ENCODE assay signal across 8 mouse cellular contexts in genomic region chr2:119035397-119035745, GRCm38 (mm10). TPM values are rescaled to one million over a fixed set of nuclear protein-coding genes. Genes with fewer than 3 reads are reported as not detected.
DNase-seq lines count a peak whose midpoint lies in the region; ATAC-seq and TF ChIP-seq lines count a peak whose summit lies in the region.

No protein-coding gene starts in this region.

- DNase-seq in heart, postnatal 14 days: no peak
- no peak for DNase-seq in MEL (ENCODE audit: low read depth, low spot score)
- no peak for DNase-seq in midbrain, embryonic 11.5 days (ENCODE audit: low spot score, missing footprints)
- no peak for DNase-seq in layer of hippocampus, postnatal 10 days (ENCODE audit: low spot score in 2 of 2)
- DNase-seq in right cerebral cortex, postnatal 25 days: no peak

- TF ChIP-seq RAD21 in MEL (IDR thresholded peaks at IDR 0.05; ENCODE audit: low read depth, low read length): no peak

- H3K27ac ChIP-seq in heart, embryonic 12.5 days (ENCODE audit: poor library complexity, severe bottlenecking): peak overlapping the region; percentile 96
- no peak overlapping the region for H3K27ac ChIP-seq in MEL (ENCODE audit: control insufficient read depth, low read depth, low read length)
- H3K27ac ChIP-seq in hindbrain, embryonic 13.5 days: peak overlapping the region; percentile 94
- H3K27ac ChIP-seq in midbrain, embryonic 11.5 days (ENCODE audit: low read depth, low read length): peak overlapping the region; percentile 86

- WGBS in heart, embryonic 12.5 days: 9% methylated on average over 7 of the region's 7 CpGs
- WGBS in hindbrain, embryonic 13.5 days: 8% methylated on average over 7 of the region's 7 CpGs
- 10% methylated on average over 7 of the region's 7 CpGs for WGBS in midbrain, embryonic 11.5 days

- H3K27me3 ChIP-seq in heart, embryonic 12.5 days (replicated peaks): no peaks in the 10 kb centered on the region
- no peaks in the 10 kb centered on the region for H3K27me3 ChIP-seq in MEL (ENCODE audit: control insufficient read depth in 1 of 2, insufficient read depth in 2 of 2, low read length in 2 of 2)
- 0 out of 2 replicates have a peak, but pooled peaks cover 2% of the 10 kb centered on the region for H3K27me3 ChIP-seq in hindbrain, embryonic 13.5 days
- no peaks in the 10 kb centered on the region for H3K27me3 ChIP-seq in midbrain, embryonic 11.5 days (ENCODE audit: control insufficient read depth, insufficient read depth, low read length)

- H3K36me3 ChIP-seq in heart, embryonic 12.5 days: peaks cover 29% of the 10 kb centered on the region
- H3K36me3 ChIP-seq in MEL (ENCODE audit: control insufficient read depth in 1 of 2, insufficient read depth in 2 of 2, low read length in 2 of 2): peaks cover 2 to 10% of the 10 kb centered on the region in 2 experiments
- H3K36me3 ChIP-seq in hindbrain, embryonic 13.5 days: peaks cover 22% of the 10 kb centered on the region
- H3K36me3 ChIP-seq in midbrain, embryonic 11.5 days (ENCODE audit: control insufficient read depth, insufficient read depth, low read length): peaks cover 4% of the 10 kb centered on the region

- peaks cover 6% of the 10 kb centered on the region for H3K4me1 ChIP-seq in heart, embryonic 12.5 days (replicated peaks)
- peaks cover 0 to 9% of the 10 kb centered on the region in 2 experiments; a peak in 3 of 4 replicates for H3K4me1 ChIP-seq in MEL (ENCODE audit: control insufficient read depth in 1 of 2, insufficient read depth in 2 of 2, low read length in 2 of 2)
- peaks cover 12% of the 10 kb centered on the region for H3K4me1 ChIP-seq in hindbrain, embryonic 13.5 days (replicated peaks)
- peaks cover 8% of the 10 kb centered on the region; the same call in 1 of the 2 replicates for H3K4me1 ChIP-seq in midbrain, embryonic 11.5 days (ENCODE audit: control insufficient read depth, insufficient read depth, low read length)

- H3K9me3 ChIP-seq in heart, embryonic 12.5 days (replicated peaks): no peaks in the 10 kb centered on the region
- no peaks in the 10 kb centered on the region for H3K9me3 ChIP-seq in MEL (replicated peaks; ENCODE audit: insufficient read depth, low read length)
- no peaks in the 10 kb centered on the region for H3K9me3 ChIP-seq in hindbrain, embryonic 13.5 days
- no peaks in the 10 kb centered on the region for H3K9me3 ChIP-seq in midbrain, embryonic 11.5 days (ENCODE audit: control insufficient read depth, low read length)

- TF ChIP-seq CTCF in MEL (IDR thresholded peaks at IDR 0.05 in 2 of 3, conservative IDR thresholded peaks at IDR 0.05 in 1 of 3; ENCODE audit: control insufficient read depth in 1 of 3, insufficient read depth in 1 of 3, low read depth in 2 of 3, low read length in 3 of 3, poor library complexity in 1 of 3, severe bottlenecking in 1 of 3): no peak

- peaks cover 20% of the 10 kb centered on the region for H3K79me2 ChIP-seq in MEL (ENCODE audit: control insufficient read depth, insufficient read depth, low read length, poor library complexity)

- intact Hi-C loops in heart, postnatal 14 days (cut with DNase I): loop anchor here (5.0 kb wide), 2 partner anchors 152 to 252 kb away; partner anchors contain the start of gene Vps18

- H3K4me2 ChIP-seq in heart, embryonic 12.5 days: peak overlapping the region; percentile 86
- H3K4me2 ChIP-seq in hindbrain, embryonic 13.5 days: peak overlapping the region; percentile 80
- peak overlapping the region; percentile 55 for H3K4me2 ChIP-seq in midbrain, embryonic 11.5 days

- peak overlapping the region; percentile 93 for H3K9ac ChIP-seq in heart, embryonic 12.5 days
- H3K9ac ChIP-seq in MEL (ENCODE audit: control insufficient read depth, low read depth, low read length, poor library complexity, severe bottlenecking): peak overlapping the region; percentile 83
- peak overlapping the region; percentile 93 for H3K9ac ChIP-seq in hindbrain, embryonic 13.5 days
- H3K9ac ChIP-seq in midbrain, embryonic 11.5 days (ENCODE audit: low read length): peak overlapping the region; percentile 83

- TF ChIP-seq EP300 in MEL (IDR thresholded peaks at IDR 0.05; ENCODE audit: low read depth in 1 of 2, low read length in 2 of 2): no peak

- H3K4me3 ChIP-seq in heart, embryonic 12.5 days: peak overlapping the region; percentile 99
- H3K4me3 ChIP-seq in MEL (ENCODE audit: control insufficient read depth in 1 of 2, insufficient read depth in 1 of 2, low read depth in 2 of 2, low read length in 2 of 2): peak overlapping the region; percentile 89 to 91
- peak overlapping the region; percentile 94 for H3K4me3 ChIP-seq in hindbrain, embryonic 13.5 days
- peak overlapping the region; percentile 70 for H3K4me3 ChIP-seq in midbrain, embryonic 11.5 days (ENCODE audit: low read depth, low read length)

- ATAC-seq in heart, embryonic 12.5 days (ENCODE audit: insufficient number of reproducible peaks, low FRiP score): no peak
- no peak for ATAC-seq in hindbrain, embryonic 13.5 days (ENCODE audit: low FRiP score)
- ATAC-seq in midbrain, embryonic 11.5 days (ENCODE audit: low FRiP score): no peak
- no peak for ATAC-seq in megakaryocyte-erythroid progenitor cell, adult 5-6 weeks (replicated peaks; ENCODE audit: low FRiP score, low TSS enrichment, poor library complexity, severe bottlenecking)

- no peak for TF ChIP-seq POLR2A in MEL (IDR thresholded peaks at IDR 0.05; ENCODE audit: control insufficient read depth in 1 of 2, insufficient read depth in 1 of 2, low read depth in 1 of 2, low read length in 2 of 2, poor library complexity in 1 of 2)

TF ChIP-seq in MEL, 35 proteins besides CTCF, POLR2A, EP300 and RAD21:
- TF ChIP-seq NELFE (IDR thresholded peaks at IDR 0.05; ENCODE audit: low read depth, low read length) (no peak), MYC (IDR thresholded peaks at IDR 0.05; ENCODE audit: low read depth, low read length) (peak; percentile 50; the same call in 1 of the 2 replicates), RCOR1 (IDR thresholded peaks at IDR 0.05; ENCODE audit: low read depth, low read length) (no peak), MEF2A (IDR thresholded peaks at IDR 0.05; ENCODE audit: extremely low read depth, insufficient replicate concordance, low read depth, low read length, poor library complexity, severe bottlenecking) (no peak), NRF1 (IDR thresholded peaks at IDR 0.05; ENCODE audit: insufficient read depth, low read depth, low read length, poor library complexity, severe bottlenecking) (no peak), MAZ (IDR thresholded peaks at IDR 0.05; ENCODE audit: low read depth, low read length) (no peak), TCF12 (IDR thresholded peaks at IDR 0.05; ENCODE audit: low read depth, low read length) (0 out of 2 replicates have a peak, but pooled peaks have one; percentile 1), CHD1 (IDR thresholded peaks at IDR 0.05; ENCODE audit: low read depth, low read length) (peak; percentile 90; the same call in 1 of the 2 replicates)

RNA-seq across cellular contexts. Expression of gene Rpusd2, which starts 0.8 kb away (rescaled TPM):
- 4.5 and 5.0 TPM in 2 replicates for polyA plus RNA-seq in heart, embryonic 12.5 days (2016; fragmentation: Nextera tagmentation; extraction: Ambion mirVana)
- total RNA-seq in heart, postnatal 14 days (2021): 1 to 10 TPM; 4.1 to 4.3 TPM
- 15.2 and 18.6 TPM in 2 replicates for total RNA-seq in MEL (2012; rRNA removed)
- 10 to 100 TPM in 1 of 2 experiments, not detected in 1; 15.5 TPM for polyA plus RNA-seq in MEL (2012; ENCODE audit: insufficient read depth in 1 of 2, insufficient read length in 2 of 2, low read depth in 1 of 2, low replicate concordance in 2 of 2, missing spikeins in 1 of 2)
- 4.4 and 4.7 TPM in 2 replicates for polyA plus RNA-seq in hindbrain, embryonic 13.5 days (2015; fragmentation: Nextera tagmentation; extraction: Ambion mirVana)
- 7.4 and 7.9 TPM in 2 replicates for polyA plus RNA-seq in midbrain, embryonic 11.5 days (2014; fragmentation: Nextera tagmentation; extraction: Ambion mirVana)
- total RNA-seq in megakaryocyte-erythroid progenitor cell, adult 5-6 weeks (2014; fragmentation: Nextera tagmentation): 19.0 and 25.4 TPM in 2 replicates
- 20.1 and 23.0 TPM in 2 replicates for total RNA-seq in megakaryocyte-erythroid progenitor cell, adult 5-6 weeks (2017)
- 1 to 10 TPM; 6.2 to 6.5 TPM for total RNA-seq in layer of hippocampus, postnatal 10 days (2021)

RNA-seq across cellular contexts. Expression of gene Ccdc32, which starts 6.2 kb away (rescaled TPM):
- 16.3 and 18.3 TPM in 2 replicates for polyA plus RNA-seq in heart, embryonic 12.5 days (2016; fragmentation: Nextera tagmentation; extraction: Ambion mirVana)
- 10 to 100 TPM; 12.8 TPM for total RNA-seq in heart, postnatal 14 days (2021)
- 14.8 and 18.7 TPM in 2 replicates for total RNA-seq in MEL (2012; rRNA removed)
- 10 to 100 TPM in 1 of 2 experiments, not detected in 1; 15.0 TPM for polyA plus RNA-seq in MEL (2012; ENCODE audit: insufficient read depth in 1 of 2, insufficient read length in 2 of 2, low read depth in 1 of 2, low replicate concordance in 2 of 2, missing spikeins in 1 of 2)
- 34.2 and 36.0 TPM in 2 replicates for polyA plus RNA-seq in hindbrain, embryonic 13.5 days (2015; fragmentation: Nextera tagmentation; extraction: Ambion mirVana)
- 25.0 and 25.6 TPM in 2 replicates for polyA plus RNA-seq in midbrain, embryonic 11.5 days (2014; fragmentation: Nextera tagmentation; extraction: Ambion mirVana)
- total RNA-seq in megakaryocyte-erythroid progenitor cell, adult 5-6 weeks (2014; fragmentation: Nextera tagmentation): 15.1 and 18.7 TPM in 2 replicates
- 16.6 and 18.7 TPM in 2 replicates for total RNA-seq in megakaryocyte-erythroid progenitor cell, adult 5-6 weeks (2017)
- 10 to 100 TPM; 57.7 to 57.9 TPM for total RNA-seq in layer of hippocampus, postnatal 10 days (2021)

RNA-seq across cellular contexts. Expression of gene Knl1, which starts 11.5 kb away (rescaled TPM):
- 39.0 and 39.4 TPM in 2 replicates for polyA plus RNA-seq in heart, embryonic 12.5 days (2016; fragmentation: Nextera tagmentation; extraction: Ambion mirVana)
- 1 to 10 TPM; 3.0 to 4.0 TPM for total RNA-seq in heart, postnatal 14 days (2021)
- 23.2 and 31.7 TPM in 2 replicates for total RNA-seq in MEL (2012; rRNA removed)
- polyA plus RNA-seq in MEL (2012; ENCODE audit: insufficient read depth in 1 of 2, insufficient read length in 2 of 2, low read depth in 1 of 2, low replicate concordance in 2 of 2, missing spikeins in 1 of 2): 100 to 1,000 TPM in 1 of 2 experiments, 10 to 100 TPM in 1; 18.6 to 160 TPM
- 11.9 and 15.2 TPM in 2 replicates for polyA plus RNA-seq in hindbrain, embryonic 13.5 days (2015; fragmentation: Nextera tagmentation; extraction: Ambion mirVana)
- 45.5 and 46.4 TPM in 2 replicates for polyA plus RNA-seq in midbrain, embryonic 11.5 days (2014; fragmentation: Nextera tagmentation; extraction: Ambion mirVana)
- total RNA-seq in megakaryocyte-erythroid progenitor cell, adult 5-6 weeks (2014; fragmentation: Nextera tagmentation): 79.0 and 81.2 TPM in 2 replicates
- 89.9 and 91.0 TPM in 2 replicates for total RNA-seq in megakaryocyte-erythroid progenitor cell, adult 5-6 weeks (2017)
- total RNA-seq in layer of hippocampus, postnatal 10 days (2021): 1 to 10 TPM; 2.2 to 3.2 TPM
